Mouse (Mus musculus): ENCODE results near the gene Smug1. TPM values are rescaled to one million over a fixed set of nuclear protein-coding genes. Genes with fewer than 3 reads are reported as not detected.

The Smug1 gene
- polyA plus RNA-seq, 1 experiment from 2014 or later = 40.7 TPM

DNA sequence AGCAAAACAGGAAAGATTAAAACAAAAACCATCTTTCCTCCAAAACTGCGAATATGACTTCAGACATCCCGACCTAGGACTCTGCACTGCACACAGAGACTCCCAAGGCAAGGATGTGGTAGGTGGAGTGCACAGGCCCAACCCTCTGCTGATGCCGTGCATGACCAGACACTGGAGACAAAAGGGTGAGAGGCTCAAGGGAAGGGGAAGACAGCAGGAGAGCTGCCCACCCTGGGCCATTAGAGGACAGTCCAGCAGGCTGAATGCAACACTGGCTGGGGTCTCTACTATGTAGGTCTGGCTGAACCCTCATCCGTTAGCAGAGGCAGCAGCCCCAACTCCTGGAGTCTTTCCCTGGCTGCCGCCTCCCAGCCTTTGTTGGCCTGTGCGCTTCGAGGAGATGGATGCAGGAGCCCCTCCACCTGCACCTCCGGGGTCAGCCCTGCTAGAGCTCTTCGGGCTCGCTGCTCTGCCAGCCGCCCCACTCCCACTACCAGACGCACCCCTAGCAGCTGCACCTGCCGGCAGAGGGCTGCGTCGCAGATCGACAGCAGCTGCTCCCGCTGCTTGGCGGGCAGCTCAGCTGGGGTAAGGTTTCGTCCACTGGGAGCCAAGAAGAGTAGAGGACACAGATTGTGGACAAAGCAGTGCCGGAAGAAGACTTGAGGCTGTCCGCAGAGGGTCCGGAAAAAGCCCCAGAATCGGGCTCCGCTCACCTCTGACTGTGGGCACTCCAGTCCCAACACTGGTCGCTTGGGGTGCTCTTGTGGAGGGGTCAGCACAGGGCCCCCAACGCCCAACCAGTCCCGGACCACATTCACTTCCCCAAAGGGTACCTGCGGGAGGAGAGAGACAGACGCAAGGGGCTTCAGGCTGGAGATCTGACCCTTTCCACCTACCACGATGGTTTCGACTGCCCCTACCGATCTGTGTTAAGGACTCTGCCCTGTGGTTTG lies 11.2 kb downstream of the Smug1 start:
- Histone ChIP-seq H3K4me1 (replicated peaks) (peaks cover 30% of the 10 kb centered on the region), H3K27ac (peak overlapping the region; percentile 71), H3K4me2 (peak overlapping the region; percentile 33)

DNA sequence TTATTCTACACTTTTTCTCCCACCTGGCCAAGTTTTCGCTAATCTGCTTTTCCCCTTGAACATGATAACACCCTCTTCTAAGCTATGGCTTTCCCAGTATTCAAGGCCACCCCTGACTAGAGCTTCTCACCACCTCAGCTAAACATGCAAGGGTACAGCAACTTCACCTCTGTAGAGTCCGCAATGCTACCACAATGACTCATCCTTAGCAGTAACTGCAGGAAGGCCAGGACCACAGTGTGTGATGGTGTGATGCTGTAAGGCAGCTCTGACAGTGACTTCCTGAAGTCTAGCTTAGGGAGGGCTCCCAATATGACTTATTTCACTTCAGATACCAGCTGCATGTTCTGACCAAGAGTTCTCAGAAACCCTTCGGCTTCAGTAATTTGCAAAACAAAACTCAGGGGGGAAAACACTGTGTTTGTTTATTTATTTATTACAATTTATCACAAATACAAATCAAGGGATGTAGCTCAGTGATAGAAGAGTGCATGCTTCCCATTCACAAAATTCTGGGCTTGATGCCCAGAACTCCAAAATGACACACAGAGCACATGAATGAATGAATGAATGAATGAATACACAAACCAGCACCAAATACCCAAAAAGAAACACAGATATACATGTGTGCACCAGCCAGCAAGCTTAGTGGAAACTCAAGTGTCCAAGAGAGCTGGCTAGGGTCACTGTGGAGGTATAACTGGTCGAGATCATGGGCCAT lies 13.8 kb downstream of the Smug1 start:
- Histone ChIP-seq H3K9me3 (no peaks in the 10 kb centered on the region), H3K36me3 (peaks cover 9% of the 10 kb centered on the region), H3K4me2 (no peak overlapping the region), H3K4me3 (no peak overlapping the region), H3K27ac (no peak overlapping the region), H3K9ac (no peak overlapping the region), H3K27me3 (0 out of 2 replicates have a peak, but pooled peaks cover 4% of the 10 kb centered on the region), H3K4me1 (replicated peaks) (peaks cover 26% of the 10 kb centered on the region)
- no peak for ATAC-seq (ENCODE audit: low FRiP score)
- 88% methylated on average over 4 of the region's 4 CpGs for WGBS

More for the DNA sequence above, 11.2 kb downstream of the Smug1 start:
- H3K27me3 ChIP-seq = no peaks in the 10 kb centered on the region
- H3K4me3 ChIP-seq = no peak overlapping the region
- 19% methylated on average over 32 of the region's 32 CpGs for WGBS
- H3K36me3 ChIP-seq = peaks cover 9% of the 10 kb centered on the region
- H3K9ac ChIP-seq = peak overlapping the region; percentile 63
- no peaks in the 10 kb centered on the region for H3K9me3 ChIP-seq
- peak; percentile 48 for ATAC-seq (ENCODE audit: low FRiP score)

DNA sequence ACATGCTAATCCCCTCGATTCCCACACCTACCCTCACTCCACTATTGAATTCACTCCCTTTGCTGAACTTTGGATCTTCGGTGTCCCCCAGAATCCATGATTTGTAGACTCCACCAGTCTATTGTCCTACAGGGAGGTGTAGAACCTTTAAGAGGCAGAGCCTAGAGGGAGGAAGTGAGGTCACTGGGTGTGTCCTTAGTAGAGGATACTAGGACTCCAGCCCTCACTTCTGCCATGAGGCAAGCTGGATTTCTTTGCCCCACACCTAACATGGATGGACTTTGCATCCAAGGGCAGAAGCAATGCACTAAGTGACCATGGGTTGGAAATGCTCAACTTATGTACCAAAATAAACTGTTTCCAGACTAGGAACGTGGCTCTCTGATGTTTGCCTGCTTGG lies 14.5 kb downstream of the Smug1 start:
- no peak for ATAC-seq (ENCODE audit: low FRiP score)
- Histone ChIP-seq H3K9ac (no peak overlapping the region), H3K4me2 (no peak overlapping the region), H3K9me3 (no peaks in the 10 kb centered on the region), H3K27me3 (0 out of 2 replicates have a peak, but pooled peaks cover 4% of the 10 kb centered on the region), H3K4me3 (no peak overlapping the region), H3K36me3 (peaks cover 6% of the 10 kb centered on the region; the same call in 1 of the 2 replicates), H3K27ac (no peak overlapping the region), H3K4me1 (replicated peaks) (peaks cover 33% of the 10 kb centered on the region)
- 92% methylated on average over 3 of the region's 3 CpGs for WGBS

DNA sequence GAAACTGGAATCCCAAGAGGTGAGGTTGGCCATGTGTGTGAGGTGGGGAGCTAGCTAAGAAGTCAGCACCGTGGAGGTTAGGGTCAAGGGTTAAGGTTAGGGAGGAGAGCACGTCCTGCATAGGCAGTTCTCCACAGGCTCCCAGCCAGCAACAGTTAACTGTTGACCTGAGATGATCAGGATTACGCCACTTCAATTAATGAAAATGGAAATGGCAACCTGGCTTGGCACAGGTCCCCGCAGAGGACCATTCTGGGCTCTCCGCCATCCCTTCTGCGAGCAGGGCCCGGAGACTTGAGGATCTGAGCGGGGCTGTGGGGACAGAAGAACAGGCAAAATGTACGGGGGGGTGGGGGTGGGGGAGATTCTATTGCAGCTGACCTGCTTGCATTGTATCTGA lies 19.1 kb downstream of the Smug1 start:
- ATAC-seq (ENCODE audit: low FRiP score) = peak; percentile 26; the same call in 1 of the 2 replicates
- 36% methylated on average over 9 of the region's 9 CpGs for WGBS
- peaks cover 30% of the 10 kb centered on the region for H3K4me1 ChIP-seq (replicated peaks)
- peaks cover 38% of the 10 kb centered on the region for H3K27me3 ChIP-seq
- no peaks in the 10 kb centered on the region for H3K9me3 ChIP-seq
- H3K4me2 ChIP-seq = peak overlapping the region; percentile 69; the same call in 1 of the 2 replicates
- no peak overlapping the region for H3K4me3 ChIP-seq
- H3K27ac ChIP-seq = peak overlapping the region; percentile 94
- H3K9ac ChIP-seq = peak overlapping the region; percentile 75; the same call in 1 of the 2 replicates
- no peaks in the 10 kb centered on the region for H3K36me3 ChIP-seq

DNA sequence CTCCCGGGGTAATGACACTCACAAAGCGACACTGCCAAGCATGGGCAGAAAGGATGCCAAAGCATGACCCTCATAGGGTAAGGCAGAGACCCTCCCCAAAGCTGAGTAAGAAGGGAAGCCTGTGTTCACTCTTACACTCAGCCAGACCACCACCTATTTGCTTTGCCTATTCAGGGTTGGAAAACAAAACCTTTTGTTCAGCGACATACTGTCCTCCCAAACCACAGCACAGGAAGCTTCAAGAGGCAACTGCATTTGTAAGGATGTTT lies 19.5 kb downstream of the Smug1 start:
- Histone ChIP-seq H3K4me2 (peak overlapping the region; percentile 69), H3K4me3 (peak overlapping the region; percentile 42), H3K9ac (peak overlapping the region; percentile 75), H3K36me3 (no peaks in the 10 kb centered on the region), H3K27me3 (peaks cover 38% of the 10 kb centered on the region), H3K4me1 (replicated peaks) (peaks cover 30% of the 10 kb centered on the region), H3K9me3 (no peaks in the 10 kb centered on the region), H3K27ac (peak overlapping the region; percentile 94)
- WGBS = 8% methylated on average over 3 of the region's 3 CpGs
- peak; percentile 36; the same call in 1 of the 2 replicates for ATAC-seq (ENCODE audit: low FRiP score)

DNA sequence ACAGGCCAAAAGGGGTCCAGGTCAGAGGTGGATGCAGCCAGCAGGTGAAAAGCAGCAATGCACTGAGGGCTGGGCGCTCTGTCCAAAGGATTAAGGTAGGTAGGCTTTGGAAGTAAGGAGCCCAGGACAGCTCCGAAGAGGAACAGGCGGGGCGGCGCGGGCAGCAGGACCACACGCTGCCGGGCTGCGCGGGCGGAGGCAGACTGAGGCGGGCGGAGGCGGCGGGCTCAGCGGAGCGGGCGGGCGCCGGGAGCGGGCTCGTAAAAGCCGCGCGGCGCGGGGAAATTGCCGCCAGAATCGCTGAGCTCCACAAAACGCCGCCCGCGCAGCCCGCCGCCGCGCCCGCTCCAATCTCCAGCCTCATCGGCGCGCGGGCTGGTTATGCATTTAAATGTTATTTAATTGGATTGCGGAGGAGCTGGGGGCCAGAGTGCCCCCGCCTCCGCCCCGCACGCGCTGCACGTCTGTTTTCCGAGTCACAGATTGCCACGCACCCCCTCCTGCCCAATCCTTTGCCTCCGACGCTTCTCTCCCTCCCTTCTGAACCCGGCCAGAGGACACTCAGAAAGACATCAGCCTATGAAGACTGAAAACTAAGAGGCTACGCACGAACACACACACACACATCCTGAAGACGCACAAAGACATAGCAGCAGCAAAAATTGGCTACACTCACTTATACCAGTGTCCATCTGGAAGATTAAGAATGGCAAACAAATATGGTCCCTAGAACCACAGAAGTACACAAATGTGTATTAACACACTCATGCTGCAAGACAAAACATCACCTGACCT lies 20.1 kb downstream of the Smug1 start:
- Histone ChIP-seq H3K9ac (peak overlapping the region; percentile 75), H3K9me3 (no peaks in the 10 kb centered on the region), H3K36me3 (no peaks in the 10 kb centered on the region), H3K4me2 (peak overlapping the region; percentile 69), H3K27ac (peak overlapping the region; percentile 94), H3K4me3 (peak overlapping the region; percentile 42), H3K4me1 (replicated peaks) (peaks cover 30% of the 10 kb centered on the region), H3K27me3 (peaks cover 38% of the 10 kb centered on the region)
- ATAC-seq (ENCODE audit: low FRiP score) = peak; percentile 72
- WGBS = under 1% methylated on average over 57 of the region's 57 CpGs

DNA sequence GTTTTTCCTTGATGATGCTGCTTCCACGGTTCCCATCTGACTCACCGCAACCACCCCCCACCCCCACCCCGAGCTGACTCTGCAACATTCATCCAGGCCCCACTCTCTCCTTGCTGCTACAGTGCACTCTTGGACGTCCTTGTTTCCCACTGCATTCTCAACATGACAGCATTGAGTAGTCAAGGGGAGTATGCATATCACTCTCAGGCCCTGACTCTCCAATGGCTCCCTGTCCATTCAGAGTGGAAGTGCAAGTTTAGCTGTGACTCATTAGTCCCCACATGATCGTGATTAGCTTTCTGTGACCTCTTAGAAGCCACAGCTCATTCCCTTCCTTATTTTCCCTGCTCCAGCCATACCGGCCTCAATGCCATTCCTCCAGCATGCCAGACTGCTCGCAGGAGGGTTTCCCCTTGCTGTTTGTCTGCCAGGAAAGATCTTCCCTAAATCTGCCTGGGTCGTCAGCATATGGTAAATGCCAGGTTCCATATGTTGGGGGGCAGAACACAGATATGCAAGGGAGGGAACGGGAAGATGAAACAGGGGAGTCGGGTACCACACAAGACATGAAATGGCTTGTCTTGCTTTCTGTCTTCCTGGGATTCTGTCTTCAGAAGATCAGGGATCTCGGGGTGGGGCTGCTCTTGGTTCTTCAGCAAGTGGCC lies 21.1 kb downstream of the Smug1 start:
- no peak for ATAC-seq (ENCODE audit: low FRiP score)
- Histone ChIP-seq H3K27ac (peak overlapping the region; percentile 94), H3K9me3 (no peaks in the 10 kb centered on the region), H3K9ac (peak overlapping the region; percentile 75), H3K4me3 (peak overlapping the region; percentile 42; the same call in 1 of the 2 replicates), H3K4me2 (peak overlapping the region; percentile 69), H3K27me3 (peaks cover 42% of the 10 kb centered on the region), H3K36me3 (no peaks in the 10 kb centered on the region), H3K4me1 (replicated peaks) (peaks cover 30% of the 10 kb centered on the region)
- 64% methylated on average over 11 of the region's 11 CpGs for WGBS

DNA sequence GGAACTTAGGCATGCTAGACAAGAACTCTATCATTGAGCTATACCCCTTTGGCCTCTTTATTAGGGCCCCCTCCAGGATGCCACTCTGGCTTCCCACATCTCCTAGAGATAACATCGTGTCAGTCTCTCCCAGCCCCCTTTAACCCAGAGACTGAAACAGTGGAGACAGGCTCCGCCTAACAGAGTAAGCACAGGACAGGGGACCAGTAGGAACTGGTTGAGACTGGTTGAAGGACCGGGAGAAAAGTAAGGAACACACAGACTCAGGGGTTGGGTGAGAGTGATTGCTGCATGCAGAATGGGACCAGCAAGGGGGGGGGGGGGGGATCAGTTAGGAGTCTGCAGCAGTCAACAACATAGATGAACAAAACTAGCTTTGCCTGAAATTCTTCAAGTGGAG lies 22.7 kb downstream of the Smug1 start:
- WGBS = 50% methylated on average over 3 of the region's 3 CpGs
- H3K9ac ChIP-seq = no peak overlapping the region
- H3K9me3 ChIP-seq = no peaks in the 10 kb centered on the region
- no peak overlapping the region for H3K27ac ChIP-seq
- peaks cover 52% of the 10 kb centered on the region for H3K27me3 ChIP-seq
- ATAC-seq (ENCODE audit: low FRiP score) = no peak
- H3K4me1 ChIP-seq (replicated peaks) = peaks cover 30% of the 10 kb centered on the region
- H3K4me3 ChIP-seq = no peak overlapping the region
- H3K4me2 ChIP-seq = no peak overlapping the region
- H3K36me3 ChIP-seq = no peaks in the 10 kb centered on the region

DNA sequence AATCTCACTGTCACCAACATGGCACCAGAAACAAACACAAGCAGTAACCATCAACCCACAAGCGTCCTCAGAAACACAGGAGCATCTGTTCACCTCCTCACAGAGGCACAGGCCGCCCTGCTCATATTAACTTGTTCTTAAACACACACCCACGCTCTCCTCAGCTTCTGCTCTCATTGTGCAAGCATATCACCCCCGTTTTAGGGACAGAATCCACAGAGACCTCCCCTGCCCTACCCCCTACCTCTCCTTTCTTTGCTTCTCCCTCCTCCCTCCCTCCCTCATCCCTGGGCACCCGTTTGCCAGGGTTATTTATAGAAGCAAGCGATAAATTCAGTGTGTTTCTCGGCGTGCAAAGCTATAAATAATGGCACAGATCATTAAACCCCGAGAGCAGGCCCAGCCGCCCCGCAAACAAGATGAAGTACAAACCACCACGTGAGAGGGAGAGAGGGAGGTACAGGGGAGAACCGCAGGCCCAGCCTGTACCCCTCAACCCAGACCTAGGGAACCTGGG lies 31.4 kb downstream of the Smug1 start:
- 24% methylated on average over 12 of the region's 13 CpGs for WGBS
- Histone ChIP-seq H3K27me3 (peaks cover 34% of the 10 kb centered on the region), H3K27ac (peak overlapping the region; percentile 97), H3K4me1 (replicated peaks) (peaks cover 54% of the 10 kb centered on the region), H3K9ac (peak overlapping the region; percentile 51; the same call in 1 of the 2 replicates), H3K9me3 (no peaks in the 10 kb centered on the region), H3K36me3 (no peaks in the 10 kb centered on the region), H3K4me2 (peak overlapping the region; percentile 27; the same call in 1 of the 2 replicates), H3K4me3 (no peak overlapping the region)
- peak; percentile 25 for ATAC-seq (ENCODE audit: low FRiP score)

DNA sequence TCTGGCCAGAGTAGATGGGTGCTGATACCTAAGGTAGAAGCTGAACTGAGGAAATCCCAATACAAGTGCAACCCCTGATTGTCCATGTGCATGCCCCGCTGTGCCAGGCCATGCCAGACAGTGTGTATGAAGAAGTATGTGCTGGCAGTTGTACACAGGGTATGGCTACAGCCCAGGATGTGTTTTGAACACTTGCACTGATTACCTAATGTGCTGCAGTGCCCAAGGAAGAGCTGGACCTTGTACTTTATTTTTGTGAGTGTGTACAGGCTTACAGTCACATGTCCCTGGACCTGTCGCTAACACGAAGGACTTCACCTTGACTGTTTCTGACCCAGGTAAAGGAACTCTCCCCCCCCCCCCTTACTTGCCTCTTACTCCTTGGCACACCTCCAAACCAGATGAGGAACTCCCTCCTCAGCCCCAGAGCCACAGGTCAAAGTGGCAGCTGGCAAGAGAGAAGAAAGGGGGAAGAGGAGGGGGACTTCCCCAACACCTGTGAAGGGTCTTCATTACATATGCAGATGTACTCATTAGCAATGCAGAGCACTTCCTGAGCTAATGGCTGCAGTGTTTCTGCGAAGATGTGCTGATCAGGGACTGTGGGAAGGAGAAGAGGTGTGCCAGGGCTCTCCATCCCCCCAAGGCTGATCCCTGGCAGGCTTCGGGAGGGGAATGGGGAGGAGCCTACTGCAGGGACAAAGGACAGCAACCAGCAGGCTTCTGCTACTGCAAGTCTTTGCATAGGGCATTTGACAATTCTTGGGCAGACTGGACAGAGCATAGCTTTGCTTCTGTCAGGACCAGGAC lies 32.4 kb downstream of the Smug1 start:
- 28% methylated on average over 5 of the region's 5 CpGs for WGBS
- H3K27me3 ChIP-seq = peaks cover 24% of the 10 kb centered on the region
- H3K27ac ChIP-seq = peak overlapping the region; percentile 97
- H3K4me3 ChIP-seq = no peak overlapping the region
- H3K9ac ChIP-seq = peak overlapping the region; percentile 51; the same call in 1 of the 2 replicates
- H3K4me2 ChIP-seq = peak overlapping the region; percentile 27; the same call in 1 of the 2 replicates
- H3K9me3 ChIP-seq = no peaks in the 10 kb centered on the region
- no peaks in the 10 kb centered on the region for H3K36me3 ChIP-seq
- H3K4me1 ChIP-seq (replicated peaks) = peaks cover 55% of the 10 kb centered on the region
- peak; percentile 71 for ATAC-seq (ENCODE audit: low FRiP score)
